Mouse (Mus musculus) v-Abl transformed pro-B cells (cell line): ENCODE data around the gene Galnt7.

Experiments
- in situ Hi-C, 2 experiments: fragments of 400-800 bp; cut with MboI; formaldehyde crosslinking; loops; one replicate each; pipeline ENCODE4 v1.15.1; 2025; ENCODE audit not compliant: unreplicated experiment in 2 of 2

Gene Galnt7

DNA sequence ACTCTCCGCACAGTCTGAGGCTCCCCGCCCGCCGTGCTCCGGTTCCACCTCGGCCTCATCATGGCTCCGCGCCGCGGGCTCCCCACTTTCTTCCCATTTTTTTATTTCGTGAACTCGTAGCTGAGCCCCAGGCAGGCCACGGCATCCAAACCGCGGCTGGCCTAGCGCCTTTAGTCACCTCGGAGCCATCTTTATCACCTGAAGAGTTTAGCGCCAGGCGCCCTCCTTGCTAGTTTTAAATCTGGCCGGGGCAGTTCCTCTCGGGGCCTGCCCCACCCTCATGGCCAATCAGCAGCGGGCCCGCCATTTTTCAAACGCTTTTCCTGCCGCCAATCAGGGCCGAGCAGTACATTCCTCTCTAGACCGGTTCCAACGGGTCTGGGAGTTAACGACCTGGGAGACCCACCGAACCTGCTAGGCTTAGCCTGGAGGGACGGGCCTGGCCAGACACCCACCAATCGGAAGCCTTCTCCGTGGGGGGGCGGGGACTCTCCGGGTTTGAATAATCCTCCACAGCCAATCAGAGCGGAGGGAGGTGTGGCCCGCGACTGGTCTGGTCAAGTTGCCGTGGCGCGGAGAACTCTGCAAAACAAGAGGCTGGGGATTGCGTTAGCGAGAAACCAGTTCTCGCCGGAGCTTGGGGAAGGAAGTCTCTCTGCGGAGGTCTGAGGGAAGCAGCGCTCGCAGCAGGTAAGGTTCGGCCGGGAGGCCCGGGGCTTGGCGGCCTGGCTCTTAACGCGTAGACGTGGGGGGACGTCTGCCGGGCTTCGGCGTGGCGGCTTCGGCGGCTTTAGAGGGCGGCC is 141.3 kb downstream of the Galnt7 start, which contains the start of gene Hmgb2:
Hmgb2 (plus strand) TSS at position 592 of the 803 bp plus-strand sequence.
- in situ Hi-C loops: loop anchor here in 1 of 2 experiments (25.0 kb wide), 1 partner anchor 1449 kb away; no protein-coding TSS in a partner anchor

DNA sequence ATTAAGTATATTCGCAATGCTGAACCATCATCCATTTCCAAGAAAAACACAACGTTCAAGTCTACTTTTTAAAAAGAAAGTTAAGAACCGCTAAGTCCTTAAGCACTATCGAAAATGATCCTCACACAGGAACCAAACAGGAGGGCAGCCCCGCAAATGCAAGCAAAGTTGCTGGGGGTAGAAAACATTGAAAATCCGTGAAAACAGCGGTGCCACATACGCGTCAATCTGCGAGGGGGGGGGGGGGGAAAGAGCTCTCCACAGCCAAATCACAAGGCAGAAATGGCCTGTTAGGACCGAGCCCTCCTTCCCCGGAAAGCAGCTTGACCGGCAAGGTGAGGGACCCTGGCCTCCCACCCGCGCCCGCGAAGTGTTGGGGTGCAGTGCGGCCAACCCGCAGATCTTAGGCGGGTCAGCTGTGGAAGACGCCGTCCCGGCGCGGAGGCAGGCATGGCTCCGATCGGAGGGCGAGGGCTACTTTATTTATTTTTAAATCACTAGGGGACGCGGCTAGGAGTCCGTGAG is 142.0 kb downstream of the Galnt7 start:
- in situ Hi-C loops: loop anchor here in 1 of 2 experiments (25.0 kb wide), 1 partner anchor 1449 kb away; no protein-coding TSS in a partner anchor

DNA sequence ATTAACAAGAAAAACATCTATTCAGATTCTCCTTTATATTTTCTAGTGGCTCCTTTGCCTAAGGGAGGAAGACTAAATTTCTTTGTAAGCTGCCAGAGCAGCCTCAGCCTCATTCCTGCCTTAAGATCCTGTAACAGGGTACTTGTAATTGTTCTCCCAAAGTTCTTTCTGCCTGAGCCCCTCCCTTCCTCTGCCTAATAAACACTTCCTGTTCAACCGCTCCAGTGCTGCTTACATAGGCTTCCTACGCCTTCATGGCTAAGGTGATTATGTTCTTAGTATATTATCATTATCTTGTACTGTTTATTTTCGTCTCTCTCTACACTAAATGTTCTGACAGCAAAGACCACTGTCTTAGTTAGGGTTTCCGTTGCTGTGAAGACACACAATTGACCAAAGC is 144.2 kb downstream of the Galnt7 start:
- in situ Hi-C loops: loop anchor here in 1 of 2 experiments (5.0 to 25.0 kb wide), 2 partner anchors 76 to 1446 kb away; no protein-coding TSS in a partner anchor

DNA sequence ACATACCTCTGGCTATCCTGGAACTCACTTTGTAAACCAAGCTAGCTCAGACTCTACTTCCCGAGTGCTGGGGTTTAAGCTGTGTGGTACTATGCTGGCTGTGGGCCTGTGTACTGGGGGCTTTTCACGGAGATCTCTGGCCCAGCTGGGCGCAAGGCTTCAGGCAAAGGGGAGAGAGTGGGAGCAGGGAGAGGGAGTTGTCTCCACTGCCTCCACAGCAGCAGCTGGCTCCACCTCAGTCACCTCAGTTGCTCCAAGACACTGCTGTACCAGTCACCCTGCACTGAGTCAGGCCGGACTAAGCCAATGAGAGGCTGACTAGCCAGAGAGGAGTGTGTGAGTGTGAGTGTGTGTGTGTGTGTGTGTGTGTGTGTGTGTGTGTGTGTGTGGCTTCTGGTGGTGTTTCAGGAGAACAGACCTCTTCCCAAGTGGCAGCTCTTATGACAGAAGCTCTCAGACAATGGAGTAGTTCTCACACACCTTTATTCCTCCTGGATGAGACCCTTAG is 145.2 kb downstream of the Galnt7 start:
- in situ Hi-C loops: loop anchor here in 1 of 2 experiments (5.0 to 25.0 kb wide), 2 partner anchors 75 to 1445 kb away; no protein-coding TSS in a partner anchor

DNA sequence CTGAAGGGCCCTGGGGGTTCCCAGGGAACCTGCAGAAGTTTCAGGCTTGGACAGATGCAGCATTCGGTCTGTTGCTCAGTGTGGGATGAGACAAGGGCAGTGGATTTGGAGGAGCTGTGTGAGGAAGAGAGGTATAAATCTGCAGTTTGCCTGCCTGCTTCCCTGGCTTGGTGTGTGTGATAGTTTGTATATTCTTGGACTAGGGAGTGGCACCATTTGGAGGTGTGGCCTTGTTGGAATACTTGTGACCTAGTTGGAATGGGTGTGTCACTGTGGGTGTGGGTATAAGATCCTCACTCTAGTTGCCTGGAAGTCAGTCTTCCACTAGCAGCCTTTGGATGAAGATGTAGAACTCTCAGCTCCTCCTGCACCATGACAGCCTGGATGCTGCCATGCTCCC is 147.3 kb downstream of the Galnt7 start:
- in situ Hi-C loops: loop anchor here in 1 of 2 experiments (5.0 to 25.0 kb wide), 2 partner anchors 73 to 1443 kb away; no protein-coding TSS in a partner anchor

DNA sequence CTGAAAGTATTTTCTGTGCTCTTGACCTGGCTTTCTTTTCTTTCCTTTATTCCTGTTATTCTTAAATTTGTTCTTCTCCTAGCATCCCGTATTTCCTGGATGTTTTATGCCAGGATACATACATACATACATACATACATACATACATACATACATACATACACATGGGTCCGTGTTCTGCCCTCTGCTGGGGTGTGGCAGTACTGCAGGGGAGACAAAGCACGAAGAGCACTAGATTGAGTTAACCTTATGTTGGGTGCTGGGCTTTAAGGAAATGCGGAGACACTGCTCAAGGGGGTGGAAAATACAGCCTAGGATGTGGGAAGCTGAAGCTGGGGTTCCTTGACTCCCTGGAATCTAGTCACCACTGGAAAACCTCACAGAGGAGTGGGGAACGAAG is 149.2 kb downstream of the Galnt7 start:
- in situ Hi-C loops: loop anchor here in 1 of 2 experiments (25.0 kb wide), 1 partner anchor 1441 kb away; no protein-coding TSS in a partner anchor

DNA sequence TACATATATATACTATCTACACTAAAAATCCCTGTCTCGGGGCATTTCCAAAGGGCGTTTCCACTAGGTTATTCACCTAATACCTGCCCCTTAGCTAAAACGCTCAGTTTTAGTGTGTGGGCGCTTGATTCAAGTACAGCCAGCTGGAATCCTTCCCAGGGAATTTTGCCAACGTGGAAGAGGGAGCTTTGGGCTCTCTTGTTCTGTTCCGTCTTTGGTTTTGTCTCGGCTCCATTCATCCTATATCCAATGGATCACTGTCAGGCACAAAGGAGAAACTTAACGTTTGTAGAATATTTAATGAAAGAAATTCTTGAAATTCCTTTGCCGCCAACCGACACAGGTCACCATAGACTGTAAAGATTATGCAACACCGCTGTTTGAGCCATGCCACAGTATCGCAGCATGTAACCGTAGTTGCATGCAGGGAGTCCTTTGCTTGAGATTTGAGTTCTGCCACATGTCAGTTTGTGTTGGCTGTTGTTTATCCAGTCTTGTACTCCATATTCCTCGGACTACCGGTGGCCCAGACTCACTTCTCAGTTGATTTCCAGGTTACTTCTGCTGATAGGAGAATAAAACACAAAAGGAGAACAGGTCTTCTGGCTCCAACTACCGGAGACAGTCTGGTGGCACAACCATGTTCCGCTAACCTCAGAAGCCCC is 153.9 kb downstream of the Galnt7 start:
- in situ Hi-C loops: no loop called here

DNA sequence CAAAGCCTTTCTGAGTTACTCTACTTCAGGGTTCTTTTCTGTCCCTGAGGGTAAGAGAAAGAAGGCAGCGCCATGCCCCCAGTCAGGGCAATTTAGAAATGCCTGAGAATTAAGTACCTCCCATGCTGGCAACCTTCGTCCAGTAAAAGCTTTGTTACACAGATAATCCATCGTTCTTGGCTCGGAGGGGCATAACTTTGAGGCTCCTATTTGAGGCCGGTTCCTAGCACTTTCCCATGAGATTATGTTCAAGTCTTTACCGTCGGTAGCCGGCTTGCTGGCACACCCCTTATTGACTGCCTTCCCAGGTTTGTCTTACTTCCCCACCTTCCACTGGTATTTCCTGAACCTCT is 154.4 kb downstream of the Galnt7 start:
- in situ Hi-C loops: no loop called here

DNA sequence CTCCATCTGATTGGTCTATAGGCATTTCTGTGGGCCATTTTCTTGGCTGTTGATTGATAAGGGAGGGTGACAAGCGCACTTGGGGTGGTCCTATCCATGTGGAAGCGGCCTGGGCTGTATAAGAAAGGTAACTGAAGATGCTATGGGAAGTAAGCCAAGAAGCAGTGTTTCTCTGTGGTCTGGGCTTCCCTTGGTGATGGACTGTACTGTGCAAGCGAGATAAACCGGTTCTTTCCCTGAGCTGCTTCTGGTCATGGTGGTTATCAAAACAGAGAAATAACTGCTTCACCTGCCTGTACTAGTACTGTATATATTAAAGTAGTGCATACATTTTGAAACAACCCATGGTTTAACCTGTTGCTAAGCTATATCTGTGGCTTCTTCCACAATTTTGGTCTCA is 161.0 kb downstream of the Galnt7 start:
- in situ Hi-C loops: no loop called here

DNA sequence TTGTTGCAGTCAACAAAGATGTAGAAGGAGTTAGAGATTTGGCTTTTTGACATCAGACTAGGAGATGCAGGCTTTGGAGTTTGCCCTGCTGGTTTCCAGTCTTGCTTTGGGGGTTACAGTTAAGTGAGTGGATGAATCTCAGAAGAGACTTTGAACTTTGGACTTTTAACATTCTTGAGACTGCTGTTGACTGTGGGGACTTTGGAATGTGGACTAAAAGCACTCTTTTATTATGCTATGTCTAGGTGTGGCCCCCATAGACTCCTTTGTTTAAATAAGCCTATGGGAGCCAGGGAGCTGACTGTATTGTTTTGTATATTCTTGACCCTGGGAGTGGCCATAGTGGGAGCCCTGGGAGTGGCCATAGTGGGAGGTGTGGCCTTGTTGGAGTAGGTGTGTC is 162.9 kb downstream of the Galnt7 start:
- in situ Hi-C loops: loop anchor here (10.0 kb wide), 1 partner anchor 165 kb away; the partner anchor contains the start of gene Galnt7 (in 2 of the 2)

DNA sequence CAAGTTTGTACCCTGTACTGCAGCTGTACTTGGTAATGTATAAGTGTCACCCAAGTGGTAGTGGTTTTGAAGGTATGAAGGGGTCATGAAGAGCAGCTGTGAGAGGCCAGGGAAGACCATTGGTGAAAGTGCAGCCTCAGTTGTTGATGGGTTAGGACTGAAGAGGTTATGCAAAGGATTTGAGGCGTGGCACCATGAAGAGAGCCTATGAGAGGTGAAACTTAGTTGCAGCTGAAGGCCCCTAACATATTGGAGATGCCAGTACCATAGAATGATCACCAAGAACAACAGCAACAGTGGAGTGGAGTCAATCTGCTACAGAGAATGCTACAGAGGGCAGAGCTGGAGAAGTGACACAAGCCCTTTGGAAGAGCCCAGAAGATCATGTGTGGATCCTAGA is 163.5 kb downstream of the Galnt7 start:
- in situ Hi-C loops: loop anchor here (10.0 kb wide), 1 partner anchor 165 kb away; the partner anchor contains the start of gene Galnt7 (in 2 of the 2)

DNA sequence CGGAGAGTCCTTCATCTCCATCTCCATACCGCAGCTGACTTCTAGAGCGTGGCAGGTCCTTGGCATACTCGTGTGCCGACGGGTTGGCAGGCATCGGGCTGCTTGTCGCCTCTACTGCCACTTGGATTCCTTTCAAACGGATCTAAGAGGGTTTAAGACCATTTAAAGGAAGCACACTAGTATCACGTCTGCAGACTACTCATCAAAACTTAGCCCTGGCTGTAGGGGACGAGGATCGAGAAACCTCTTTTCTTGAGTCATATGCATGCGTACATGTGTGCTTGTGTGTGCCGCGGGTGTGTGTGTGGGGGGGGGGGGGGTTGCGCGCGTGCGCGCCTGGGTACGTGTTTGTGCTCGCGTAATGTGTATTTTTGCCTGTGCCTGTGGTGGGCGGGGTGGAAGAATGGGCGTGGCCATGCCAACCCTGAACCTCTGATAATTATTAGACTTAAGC is 164.5 kb downstream of the Galnt7 start:
- in situ Hi-C loops: loop anchor here (10.0 kb wide), 1 partner anchor 166 kb away; the partner anchor contains the start of gene Galnt7 (in 2 of the 2)

DNA sequence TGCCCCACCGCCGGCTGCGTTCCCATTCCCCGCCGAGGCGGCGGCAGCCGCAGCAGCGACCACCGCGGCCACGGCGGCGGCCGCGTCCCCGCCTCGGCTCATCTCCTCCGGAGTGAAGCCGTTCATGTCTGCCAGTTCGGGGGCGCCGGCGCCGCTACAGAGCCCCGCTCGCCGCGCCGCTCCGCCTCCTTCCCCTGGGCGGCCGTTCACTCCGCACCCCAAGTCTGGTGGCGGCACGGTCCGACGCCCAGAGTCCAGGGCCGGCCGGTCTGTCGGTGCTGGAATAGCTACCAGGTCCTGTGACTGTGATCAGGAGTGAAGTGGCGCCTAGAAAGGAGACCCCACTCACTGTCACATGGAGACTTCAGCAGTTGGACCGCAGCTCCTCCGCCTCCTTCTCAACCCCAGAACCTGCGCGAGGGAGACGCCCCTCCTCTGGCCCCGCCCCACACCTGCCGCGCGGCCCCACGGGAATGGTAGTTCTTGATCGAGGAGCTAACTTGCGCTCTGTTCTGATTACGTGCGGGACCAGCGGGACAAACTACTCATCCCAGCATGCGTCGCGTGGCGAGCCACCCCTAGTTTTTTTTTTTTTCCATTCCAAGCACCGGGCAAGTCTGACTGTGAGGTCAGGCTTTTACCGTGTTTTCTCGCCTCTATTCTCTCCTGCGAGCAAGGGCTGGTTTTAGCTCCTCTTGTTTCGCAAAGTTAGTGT is 165.2 kb downstream of the Galnt7 start, which contains the start of gene Sap30:
Sap30 (minus strand) TSS at position 420 of the 715 bp plus-strand sequence.
- in situ Hi-C loops: loop anchor here (10.0 kb wide), 1 partner anchor 167 kb away; the partner anchor contains the start of gene Galnt7 (in 2 of the 2)

DNA sequence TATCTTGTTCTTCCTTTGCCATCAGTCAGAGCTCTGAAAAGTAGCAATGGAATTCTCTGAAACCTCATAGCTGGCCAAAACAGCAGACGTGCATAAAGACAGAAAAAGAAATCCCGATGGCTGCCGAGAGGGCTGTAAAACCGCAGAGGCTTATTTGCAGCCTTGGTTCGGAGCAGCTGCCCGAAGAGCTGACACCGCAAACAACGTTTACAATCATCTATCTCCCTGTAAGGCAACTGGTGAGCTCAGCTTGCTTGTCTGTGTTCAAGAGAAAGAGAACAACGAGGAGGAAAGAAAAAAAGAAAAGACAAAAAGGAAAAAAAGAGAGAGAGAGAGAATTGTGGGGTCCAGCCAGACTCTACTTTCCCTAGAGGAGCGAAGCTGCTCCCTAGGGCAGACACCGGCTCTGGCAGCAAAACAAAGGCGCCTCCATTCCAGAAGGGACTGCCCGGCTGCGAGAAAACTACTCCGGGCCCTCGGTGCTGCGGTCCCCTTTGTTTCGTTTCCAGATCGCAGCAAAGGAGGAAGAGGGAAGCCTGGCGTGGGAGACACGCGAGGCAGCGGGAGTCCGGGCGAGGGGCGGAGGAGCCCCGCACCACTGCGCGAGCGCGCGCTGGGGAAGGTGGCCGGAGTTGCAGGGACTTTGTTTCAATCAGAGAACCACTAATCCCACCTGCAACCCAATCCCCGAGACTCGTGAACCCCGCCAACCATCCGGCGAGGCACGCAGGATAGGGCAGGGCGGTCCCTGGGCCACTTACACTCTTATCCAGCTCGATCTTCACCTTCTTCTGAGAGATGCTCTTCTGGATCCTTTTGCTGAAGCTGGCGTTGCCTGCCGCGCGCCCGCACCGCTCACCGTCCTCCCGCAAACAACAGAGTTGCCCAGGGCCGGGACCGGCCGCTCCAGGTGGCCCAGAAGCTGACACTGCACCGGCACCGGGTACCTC is 166.1 kb downstream of the Galnt7 start:
- in situ Hi-C loops: loop anchor here (10.0 kb wide), 1 partner anchor 168 kb away; the partner anchor contains the start of gene Galnt7 (in 2 of the 2)

DNA sequence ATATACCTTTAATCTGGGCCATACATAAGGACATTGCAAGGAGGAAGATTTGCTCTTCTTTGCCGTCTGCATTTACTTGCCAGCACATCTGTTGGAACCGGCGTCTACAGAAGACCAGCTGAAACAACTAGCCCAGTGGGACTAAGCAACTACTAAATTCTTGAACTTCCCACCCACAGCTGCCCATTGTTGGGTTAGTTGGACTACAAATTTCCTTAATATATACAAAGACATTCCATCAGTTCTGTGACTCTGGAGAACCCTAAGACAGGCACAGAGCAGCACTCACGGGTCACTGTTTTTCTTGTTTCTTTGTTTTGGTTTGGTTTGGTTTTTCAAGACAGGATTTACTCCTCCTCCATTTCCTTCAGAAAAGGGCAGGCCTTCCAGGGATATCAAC is 172.2 kb downstream of the Galnt7 start:
- in situ Hi-C loops: loop anchor here (10.0 kb wide), 1 partner anchor 174 kb away; the partner anchor contains the start of gene Galnt7 (in 2 of the 2)

DNA sequence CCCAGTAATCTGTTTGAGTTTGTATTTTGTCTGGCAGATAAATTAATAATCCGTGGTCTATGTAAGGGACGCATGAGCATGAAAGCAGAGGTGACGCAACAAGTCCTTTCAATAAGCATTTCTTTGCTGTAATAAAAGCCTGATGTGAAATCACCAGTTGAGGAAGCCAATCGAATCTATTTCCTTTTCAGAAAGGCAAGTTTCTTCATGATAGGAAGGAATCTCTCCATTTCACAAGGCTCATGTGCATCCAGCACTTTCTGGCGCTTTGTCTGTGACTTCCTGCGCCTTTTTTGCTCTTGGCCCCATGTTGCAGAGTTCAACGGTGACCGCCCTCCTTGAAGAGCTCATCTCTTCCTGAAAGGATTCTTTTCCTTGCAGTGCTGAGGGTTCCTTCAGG is 173.1 kb downstream of the Galnt7 start:
- in situ Hi-C loops: loop anchor here (10.0 kb wide), 1 partner anchor 175 kb away; the partner anchor contains the start of gene Galnt7 (in 2 of the 2)

DNA sequence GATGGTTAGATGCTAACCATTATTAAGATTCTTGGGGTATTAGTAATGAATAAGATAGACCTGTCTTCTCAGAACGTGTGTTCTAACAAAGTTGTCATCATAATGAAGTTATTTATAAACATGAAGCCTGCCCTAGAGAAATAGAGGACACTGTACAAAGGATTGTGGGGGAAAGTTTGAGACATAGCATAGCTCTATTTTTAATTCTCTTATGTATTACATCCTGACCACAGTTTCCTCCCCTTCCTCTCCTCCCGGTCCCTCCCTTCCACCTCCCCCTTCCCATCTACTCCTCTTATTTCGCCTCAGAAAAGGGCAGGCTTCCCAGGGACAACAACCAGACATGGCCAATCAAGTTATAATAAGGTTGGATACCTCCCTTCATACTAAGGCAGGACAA is 174.4 kb downstream of the Galnt7 start:
- in situ Hi-C loops: no loop called here
